Mouse (Mus musculus) bone marrow, adult 2 months (tissue): Measurements from ENCODE around the gene Mfsd7a.

Experiments used
- CTCF ChIP-seq: fragments of 200-500 bp; IDR thresholded peaks from 2 replicates; pipeline ENCODE4 v1.5.1; 2011; ENCODE audit warnings: low read length, control low read depth; ENCODE audit not compliant: control insufficient read depth, insufficient read depth
- POLR2A ChIP-seq: fragments of 200-500 bp; IDR thresholded peaks from 2 replicates; pipeline ENCODE4 v1.6.1; 2011; ENCODE audit warnings: low read depth, mild to moderate bottlenecking, control low read depth, low read length, borderline replicate concordance; ENCODE audit not compliant: control insufficient read depth

DNA sequence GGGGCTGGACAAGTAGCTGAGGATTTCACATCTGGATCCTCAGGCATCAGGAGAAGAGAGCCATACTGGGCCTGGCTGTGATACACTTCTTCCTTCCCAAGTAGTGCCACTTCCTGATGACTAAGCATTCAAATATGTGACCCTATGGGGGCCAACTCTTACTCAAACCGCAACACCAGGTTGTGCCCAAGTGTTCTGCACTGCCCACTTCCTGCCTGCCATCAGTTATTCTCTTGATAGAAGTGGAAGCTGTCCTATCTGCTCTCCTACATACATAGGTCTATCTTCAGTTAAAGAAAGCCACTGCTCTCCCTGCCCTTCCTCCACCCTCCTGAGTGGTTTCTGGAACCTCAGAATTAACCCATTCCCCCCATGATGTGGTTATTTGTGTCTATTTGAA lies 43.2 kb downstream of the Mfsd7a start:
- TF ChIP-seq POLR2A (no peak), CTCF (no peak)
